Mouse (Mus musculus): ENCODE results near the gene Zfp462. TPM values are rescaled to one million over a fixed set of nuclear protein-coding genes. Genes with fewer than 3 reads are reported as not detected.

Gene Zfp462
- polyA plus RNA-seq, 1 experiment: 2.5 TPM

GRCm38 (mm10) chr4:55026109-55026646 is 81.3 kb downstream of the Zfp462 start:
- Histone ChIP-seq H3K4me3 (ENCODE audit: extremely low read depth, insufficient read depth, insufficient read length) (no peak overlapping the region), H3K27ac (ENCODE audit: insufficient read depth, low read length) (no peak overlapping the region), H3K36me3 (ENCODE audit: control insufficient read depth, insufficient read depth, low read length) (no peaks in the 10 kb centered on the region), H3K4me1 (ENCODE audit: control insufficient read depth, insufficient read depth, insufficient read length) (no peaks in the 10 kb centered on the region), H3K27me3 (ENCODE audit: control insufficient read depth, insufficient read depth, low read length) (no peaks in the 10 kb centered on the region)
- DNase-seq (ENCODE audit: low read depth in 1 of 2, low spot score in 2 of 2): no peak
- TF ChIP-seq POLR2A (IDR thresholded peaks at IDR 0.05; ENCODE audit: low read depth, low read length) (no peak), CTCF (IDR thresholded peaks at IDR 0.05; ENCODE audit: extremely low read depth, insufficient read depth, insufficient read length, insufficient replicate concordance) (no peak)
- 92% methylated on average over 10 of the region's 10 CpGs for WGBS

- H3K36me3 ChIP-seq (ENCODE audit: control insufficient read depth, insufficient read depth, low read length): no peaks in the 10 kb centered on the region
- no peaks in the 10 kb centered on the region for H3K27me3 ChIP-seq (ENCODE audit: control insufficient read depth, insufficient read depth, low read length)
- WGBS: 92% methylated on average over 5 of the region's 5 CpGs
- no peak overlapping the region for H3K4me3 ChIP-seq (ENCODE audit: extremely low read depth, insufficient read depth, insufficient read length)
- no peak for DNase-seq (ENCODE audit: low read depth in 1 of 2, low spot score in 2 of 2)
- TF ChIP-seq CTCF (IDR thresholded peaks at IDR 0.05; ENCODE audit: extremely low read depth, insufficient read depth, insufficient read length, insufficient replicate concordance): no peak
- TF ChIP-seq POLR2A (IDR thresholded peaks at IDR 0.05; ENCODE audit: low read depth, low read length): no peak
- no peaks in the 10 kb centered on the region for H3K4me1 ChIP-seq (ENCODE audit: control insufficient read depth, insufficient read depth, insufficient read length)
- H3K27ac ChIP-seq (ENCODE audit: insufficient read depth, low read length): no peak overlapping the region
These were observed 85.6 kb downstream of the Zfp462 start for GRCm38 (mm10) chr4:55030401-55030800.

- TF ChIP-seq POLR2A (IDR thresholded peaks at IDR 0.05; ENCODE audit: low read depth, low read length): no peak
- 83% methylated on average over 8 of the region's 8 CpGs for WGBS
- DNase-seq (ENCODE audit: low read depth in 1 of 2, low spot score in 2 of 2): no peak
- H3K4me1 ChIP-seq (ENCODE audit: control insufficient read depth, insufficient read depth, insufficient read length): no peaks in the 10 kb centered on the region
- H3K27me3 ChIP-seq (ENCODE audit: control insufficient read depth, insufficient read depth, low read length): no peaks in the 10 kb centered on the region
- H3K27ac ChIP-seq (ENCODE audit: insufficient read depth, low read length): no peak overlapping the region
- H3K4me3 ChIP-seq (ENCODE audit: extremely low read depth, insufficient read depth, insufficient read length): no peak overlapping the region
- H3K36me3 ChIP-seq (ENCODE audit: control insufficient read depth, insufficient read depth, low read length): no peaks in the 10 kb centered on the region
These were observed 87.6 kb downstream of the Zfp462 start for GRCm38 (mm10) chr4:55032317-55032930.

- no peak for DNase-seq (ENCODE audit: low read depth in 1 of 2, low spot score in 2 of 2)
- Histone ChIP-seq H3K27me3 (ENCODE audit: control insufficient read depth, insufficient read depth, low read length) (no peaks in the 10 kb centered on the region), H3K36me3 (ENCODE audit: control insufficient read depth, insufficient read depth, low read length) (no peaks in the 10 kb centered on the region), H3K4me3 (ENCODE audit: extremely low read depth, insufficient read depth, insufficient read length) (no peak overlapping the region), H3K27ac (ENCODE audit: insufficient read depth, low read length) (no peak overlapping the region), H3K4me1 (ENCODE audit: control insufficient read depth, insufficient read depth, insufficient read length) (no peaks in the 10 kb centered on the region)
- TF ChIP-seq CTCF (IDR thresholded peaks at IDR 0.05; ENCODE audit: extremely low read depth, insufficient read depth, insufficient read length, insufficient replicate concordance) (no peak), POLR2A (IDR thresholded peaks at IDR 0.05; ENCODE audit: low read depth, low read length) (no peak)
- WGBS: 90% methylated on average over 6 of the region's 6 CpGs
These were observed 88.6 kb downstream of the Zfp462 start for GRCm38 (mm10) chr4:55033452-55033851.

GRCm38 (mm10) chr4:55038139-55038538 is 93.3 kb downstream of the Zfp462 start:
- Histone ChIP-seq H3K4me1 (ENCODE audit: control insufficient read depth, insufficient read depth, insufficient read length) (no peaks in the 10 kb centered on the region), H3K27ac (ENCODE audit: insufficient read depth, low read length) (no peak overlapping the region), H3K4me3 (ENCODE audit: extremely low read depth, insufficient read depth, insufficient read length) (no peak overlapping the region), H3K36me3 (ENCODE audit: control insufficient read depth, insufficient read depth, low read length) (no peaks in the 10 kb centered on the region), H3K27me3 (ENCODE audit: control insufficient read depth, insufficient read depth, low read length) (no peaks in the 10 kb centered on the region)
- TF ChIP-seq CTCF (IDR thresholded peaks at IDR 0.05; ENCODE audit: extremely low read depth, insufficient read depth, insufficient read length, insufficient replicate concordance): no peak
- TF ChIP-seq POLR2A (IDR thresholded peaks at IDR 0.05; ENCODE audit: low read depth, low read length): no peak
- WGBS: 92% methylated on average over 6 of the region's 6 CpGs
- DNase-seq (ENCODE audit: low read depth in 1 of 2, low spot score in 2 of 2): no peak

- Histone ChIP-seq H3K27ac (ENCODE audit: insufficient read depth, low read length) (no peak overlapping the region), H3K4me3 (ENCODE audit: extremely low read depth, insufficient read depth, insufficient read length) (no peak overlapping the region), H3K36me3 (ENCODE audit: control insufficient read depth, insufficient read depth, low read length) (no peaks in the 10 kb centered on the region), H3K27me3 (ENCODE audit: control insufficient read depth, insufficient read depth, low read length) (no peaks in the 10 kb centered on the region), H3K4me1 (ENCODE audit: control insufficient read depth, insufficient read depth, insufficient read length) (no peaks in the 10 kb centered on the region)
- no peak for DNase-seq (ENCODE audit: low read depth in 1 of 2, low spot score in 2 of 2)
- 48% methylated on average over 8 of the region's 8 CpGs for WGBS
- TF ChIP-seq POLR2A (IDR thresholded peaks at IDR 0.05; ENCODE audit: low read depth, low read length) (no peak), CTCF (IDR thresholded peaks at IDR 0.05; ENCODE audit: extremely low read depth, insufficient read depth, insufficient read length, insufficient replicate concordance) (no peak)
These were observed 95.6 kb downstream of the Zfp462 start for GRCm38 (mm10) chr4:55040258-55040964.
